Mouse (Mus musculus) MEL (cell line): ENCODE measurements around the gene Aldob. TPM values are rescaled to one million over a fixed set of nuclear protein-coding genes. Genes with fewer than 3 reads are reported as not detected.

Experiments
- DNase-seq: peaks from one replicate; pipeline ENCODE4 v3.0.0; 2011; ENCODE audit warnings: low read depth, low spot score
- H3K27ac ChIP-seq: 2 replicates; pipeline ENCODE4 v1.5.1; 2012; ENCODE audit warnings: low read depth, mild to moderate bottlenecking, control low read depth, low read length, moderate library complexity; ENCODE audit not compliant: control insufficient read depth
- H3K27me3 ChIP-seq, 2 experiments: fragments of 150-350 bp in 1 of 2; sonication (generic) in 1 of 2; 2 replicates each; pipeline ENCODE4 v1.6.1; 2012; ENCODE audit warnings: low read length in 2 of 2, mild to moderate bottlenecking in 2 of 2, improper control_type of control experiment in 1 of 2, moderate library complexity in 1 of 2; ENCODE audit not compliant: insufficient read depth in 2 of 2, control insufficient read depth in 1 of 2
- H3K36me3 ChIP-seq, 2 experiments: 2 replicates each; pipeline ENCODE4 v1.6.1; 2012 to 2014; ENCODE audit warnings: low read length in 2 of 2, improper control_type of control experiment in 1 of 2, inconsistent platforms in 1 of 2, mild to moderate bottlenecking in 1 of 2; ENCODE audit not compliant: insufficient read depth in 2 of 2, control insufficient read depth in 1 of 2
- H3K4me1 ChIP-seq, 2 experiments: fragments of 150-350 bp in 1 of 2; sonication (generic) in 1 of 2; 2 replicates each; pipeline ENCODE4 v1.6.1; 2012; ENCODE audit warnings: low read length in 2 of 2, improper control_type of control experiment in 1 of 2, mild to moderate bottlenecking in 1 of 2; ENCODE audit not compliant: insufficient read depth in 2 of 2, control insufficient read depth in 1 of 2
- H3K4me3 ChIP-seq, 2 experiments: fragments of 150-350 bp in 1 of 2; sonication (generic) in 1 of 2; 2 replicates each; pipeline ENCODE4 v1.5.1; 2012; ENCODE audit warnings: low read depth in 2 of 2, low read length in 2 of 2, mild to moderate bottlenecking in 2 of 2, moderate library complexity in 2 of 2, control low read depth in 1 of 2, improper control_type of control experiment in 1 of 2; ENCODE audit not compliant: control insufficient read depth in 1 of 2, insufficient read depth in 1 of 2
- H3K79me2 ChIP-seq: 2 replicates; pipeline ENCODE4 v1.6.1; 2012; ENCODE audit warnings: mild to moderate bottlenecking, low read length, moderate library complexity; ENCODE audit not compliant: control insufficient read depth, poor library complexity, insufficient read depth
- H3K9ac ChIP-seq: 2 replicates; pipeline ENCODE4 v1.6.1; 2012; ENCODE audit warnings: low read depth, mild to moderate bottlenecking, control low read depth, low read length, moderate library complexity; ENCODE audit not compliant: control insufficient read depth, poor library complexity, severe bottlenecking
- H3K9me3 ChIP-seq: fragments of 150-350 bp; sonication (generic); replicated peaks from 2 replicates; pipeline ENCODE4 v1.6.1; 2012; ENCODE audit warnings: mild to moderate bottlenecking, low read length, improper control_type of control experiment, moderate library complexity; ENCODE audit not compliant: insufficient read depth
- CHD1 ChIP-seq: IDR thresholded peaks from 2 replicates; pipeline ENCODE4 v1.6.1; 2012; ENCODE audit warnings: low read depth, mild to moderate bottlenecking, inconsistent platforms, low read length, improper control_type of control experiment
- CHD2 ChIP-seq: IDR thresholded peaks from 2 replicates; pipeline ENCODE4 v1.6.1; 2011; ENCODE audit warnings: low read length, improper control_type of control experiment
- CTCF ChIP-seq, 3 experiments: IDR thresholded peaks in 2 of 3; conservative IDR thresholded peaks in 1 of 3; 2 replicates each; pipeline ENCODE4 v1.5.1; 2011 to 2012; ENCODE audit warnings: low read length in 3 of 3, low read depth in 2 of 3, mild to moderate bottlenecking in 2 of 3, improper control_type of control experiment in 1 of 3, inconsistent platforms in 1 of 3, mixed read lengths in 1 of 3, moderate library complexity in 1 of 3; ENCODE audit not compliant: control insufficient read depth in 1 of 3, insufficient read depth in 1 of 3, poor library complexity in 1 of 3, severe bottlenecking in 1 of 3
- E2F4 ChIP-seq: IDR thresholded peaks from 2 replicates; pipeline ENCODE4 v1.6.1; 2011; ENCODE audit warnings: low read depth, low read length, improper control_type of control experiment, borderline replicate concordance
- EP300 ChIP-seq, 2 experiments: IDR thresholded peaks; 2 replicates each; pipeline ENCODE4 v1.6.1; 2011; ENCODE audit warnings: improper control_type of control experiment in 2 of 2, low read length in 2 of 2, low read depth in 1 of 2, mild to moderate bottlenecking in 1 of 2
- ETS1 ChIP-seq: IDR thresholded peaks from 2 replicates; pipeline ENCODE4 v1.6.1; 2012; ENCODE audit warnings: low read depth, mild to moderate bottlenecking, inconsistent platforms, low read length, improper control_type of control experiment, moderate library complexity
- GATA1 ChIP-seq: IDR thresholded peaks from 2 replicates; pipeline ENCODE4 v1.6.1; 2011; ENCODE audit warnings: low read depth, low read length, improper control_type of control experiment
- HCFC1 ChIP-seq: IDR thresholded peaks from 2 replicates; pipeline ENCODE4 v1.6.1; 2012; ENCODE audit warnings: low read depth, mild to moderate bottlenecking, inconsistent platforms, low read length, improper control_type of control experiment, moderate library complexity
- JUND ChIP-seq: IDR thresholded peaks from 2 replicates; pipeline ENCODE4 v1.6.1; 2011; ENCODE audit warnings: low read depth, mild to moderate bottlenecking, improper control_type of control experiment, low read length
- MAFK ChIP-seq: IDR thresholded peaks from 2 replicates; pipeline ENCODE4 v1.6.1; 2011; ENCODE audit warnings: low read depth, mild to moderate bottlenecking, low read length, improper control_type of control experiment, borderline replicate concordance
- MAX ChIP-seq: IDR thresholded peaks from 2 replicates; pipeline ENCODE4 v1.6.1; 2011; ENCODE audit warnings: low read length, improper control_type of control experiment
- MEF2A ChIP-seq: IDR thresholded peaks from 2 replicates; pipeline ENCODE4 v1.6.1; 2014; ENCODE audit warnings: low read depth, mild to moderate bottlenecking, inconsistent platforms, low read length, improper control_type of control experiment; ENCODE audit not compliant: poor library complexity, insufficient replicate concordance, severe bottlenecking; ENCODE audit errors: extremely low read depth
- NELFE ChIP-seq: IDR thresholded peaks from 2 replicates; pipeline ENCODE4 v1.6.1; 2011; ENCODE audit warnings: low read depth, low read length, improper control_type of control experiment
- NRF1 ChIP-seq: IDR thresholded peaks from 2 replicates; pipeline ENCODE4 v1.6.1; 2014; ENCODE audit warnings: low read depth, mild to moderate bottlenecking, inconsistent platforms, low read length, improper control_type of control experiment, moderate library complexity; ENCODE audit not compliant: poor library complexity, insufficient read depth, severe bottlenecking
- POLR2AphosphoS5 ChIP-seq: IDR thresholded peaks from 2 replicates; pipeline ENCODE4 v1.6.1; 2012; ENCODE audit warnings: low read depth, borderline replicate concordance, mild to moderate bottlenecking, inconsistent platforms, low read length, moderate library complexity, mixed read lengths
- RAD21 ChIP-seq: IDR thresholded peaks from 2 replicates; pipeline ENCODE4 v1.6.1; 2011; ENCODE audit warnings: mild to moderate bottlenecking, low read depth, low read length, improper control_type of control experiment
- RCOR1 ChIP-seq: IDR thresholded peaks from 2 replicates; pipeline ENCODE4 v1.6.1; 2012; ENCODE audit warnings: low read depth, mild to moderate bottlenecking, inconsistent platforms, low read length, improper control_type of control experiment
- SIN3A ChIP-seq: IDR thresholded peaks from 2 replicates; pipeline ENCODE4 v1.6.1; 2012; ENCODE audit warnings: low read length, improper control_type of control experiment, inconsistent platforms
- UBTF ChIP-seq: IDR thresholded peaks from 2 replicates; pipeline ENCODE4 v1.6.1; 2012; ENCODE audit warnings: low read depth, mild to moderate bottlenecking, inconsistent platforms, low read length, improper control_type of control experiment, moderate library complexity, borderline replicate concordance; ENCODE audit not compliant: insufficient read depth
- USF1 ChIP-seq: IDR thresholded peaks from 2 replicates; pipeline ENCODE4 v1.6.1; 2014; ENCODE audit warnings: low read depth, mild to moderate bottlenecking, inconsistent platforms, low read length, improper control_type of control experiment, moderate library complexity
- ZMIZ1 ChIP-seq: IDR thresholded peaks from 2 replicates; pipeline ENCODE4 v1.6.1; 2012; ENCODE audit warnings: low read depth, mild to moderate bottlenecking, inconsistent platforms, low read length, improper control_type of control experiment, moderate library complexity
- polyA plus RNA-seq, 2 experiments: library from polyadenylated mRNA; stranded (reverse) in 1 of 2; unstranded in 1 of 2; fragments of >175 nt in 1 of 2; fragments of >200 nt in 1 of 2; gene quantifications; 2 replicates each; pipeline versions ENCODE4 v1.2.1 to v1.2.4; 2012; ENCODE audit warnings: low replicate concordance in 2 of 2, low read depth in 1 of 2; ENCODE audit not compliant: insufficient read length in 2 of 2, insufficient read depth in 1 of 2, missing spikeins in 1 of 2
- total RNA-seq: library from RNA; depleted of rRNA; stranded (reverse); fragments of 300-350 nt; gene quantifications from 2 replicates; pipeline ENCODE4 v1.2.3, GENCODE M21; 2012

Gene Aldob
- total and polyA plus RNA-seq, 3 experiments, result not detected

- TF ChIP-seq HCFC1 (no peak), NELFE (no peak), UBTF (no peak), POLR2AphosphoS5 (no peak)
- TF ChIP-seq, all 39 proteins: peak for 0
Measured at GRCm38 (mm10) chr4:49558181-49558580, 8.8 kb upstream of the Aldob start (continued).

DNA sequence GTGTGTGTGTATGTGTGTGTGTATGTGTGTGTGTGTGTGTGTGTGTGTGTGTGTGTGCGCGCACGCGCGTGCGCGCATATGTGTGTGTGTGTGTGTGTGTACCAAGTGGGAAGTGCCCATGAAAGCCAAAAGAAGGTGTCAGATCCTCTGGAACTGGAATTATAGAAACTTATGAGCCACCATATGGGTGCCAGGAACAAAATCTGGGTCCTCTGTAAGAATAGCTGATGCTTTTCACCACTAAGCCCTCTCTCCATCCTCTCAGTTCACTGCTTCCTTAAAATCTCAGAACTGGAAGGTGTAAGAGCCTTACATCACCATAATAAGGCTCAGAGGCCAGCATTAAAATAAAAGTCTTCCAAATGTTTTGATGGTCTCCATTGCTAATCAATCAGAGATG is 8.0 kb upstream of the Aldob start:
- DNase-seq, result no peak
- Histone ChIP-seq H3K79me2 (no peaks in the 10 kb centered on the region), H3K36me3 (no peaks in the 10 kb centered on the region), H3K27me3 (no peaks in the 10 kb centered on the region; a peak in 1 of 4 replicates), H3K27ac (no peak overlapping the region), H3K4me3 (no peak overlapping the region), H3K9me3 (no peaks in the 10 kb centered on the region), H3K9ac (no peak overlapping the region), H3K4me1 (no peaks in the 10 kb centered on the region)
- TF ChIP-seq NELFE (no peak), ZMIZ1 (no peak), EP300 (IDR thresholded peaks at IDR 0.05; ENCODE audit: low read depth in 1 of 2, low read length in 2 of 2) (no peak), GATA1 (no peak), CHD2 (no peak), USF1 (no peak), RCOR1 (no peak), MEF2A (no peak), RAD21 (no peak), ETS1 (no peak)

GRCm38 (mm10) chr4:49553380-49553779 is 4.0 kb upstream of the Aldob start:
- no peaks in the 10 kb centered on the region for H3K9me3 ChIP-seq
- no peak overlapping the region for H3K9ac ChIP-seq
- TF ChIP-seq JUND, result no peak
- TF ChIP-seq E2F4, result no peak
- no peak for TF ChIP-seq CTCF (IDR thresholded peaks at IDR 0.05 in 2 of 3, conservative IDR thresholded peaks at IDR 0.05 in 1 of 3; ENCODE audit: control insufficient read depth in 1 of 3, insufficient read depth in 1 of 3, low read depth in 2 of 3, low read length in 3 of 3, poor library complexity in 1 of 3, severe bottlenecking in 1 of 3)
- TF ChIP-seq GATA1, result no peak
- TF ChIP-seq NRF1, result no peak
- TF ChIP-seq SIN3A, result no peak
- TF ChIP-seq MAFK, result no peak
- no peak for TF ChIP-seq USF1
- no peak for TF ChIP-seq RAD21
- no peak for TF ChIP-seq CHD1
- TF ChIP-seq HCFC1, result no peak
- no peak for TF ChIP-seq MAX
- TF ChIP-seq, all 39 proteins: peak for 0
- no peak overlapping the region for H3K4me3 ChIP-seq
- no peak overlapping the region for H3K27ac ChIP-seq
- H3K4me1 ChIP-seq, result no peaks in the 10 kb centered on the region
- no peaks in the 10 kb centered on the region for H3K36me3 ChIP-seq
- H3K79me2 ChIP-seq, result no peaks in the 10 kb centered on the region
- no peak for DNase-seq
- peaks cover 0 to 2% of the 10 kb centered on the region in 2 experiments; a peak in 2 of 4 replicates for H3K27me3 ChIP-seq
